Mouse (Mus musculus) midbrain, embryonic 10.5 days (tissue): ENCODE measurements at regions not wholly inside any gene's neighbourhood (a gene's known extent, or its start where the extent isn't known, plus 50 kb on each side); places are given as distances from the start of the nearest gene placed in this dataset.

Experiments
- DNase-seq: peaks from one replicate; pipeline ENCODE4 v3.0.0-alpha.2; 2017; ENCODE audit warnings: low spot score
- H3K27ac ChIP-seq: fragments of 300-500 bp; sonication (generic); replicated peaks from 2 replicates; pipeline ENCODE4 v1.5.1; 2016; ENCODE audit warnings: mild to moderate bottlenecking
- H3K27me3 ChIP-seq: fragments of 300-500 bp; sonication (generic); 2 replicates; pipeline ENCODE4 v1.6.1; 2016; ENCODE audit warnings: low read depth, mild to moderate bottlenecking; ENCODE audit not compliant: poor library complexity, severe bottlenecking
- H3K36me3 ChIP-seq: fragments of 300-500 bp; sonication (generic); 2 replicates; pipeline ENCODE4 v1.6.1; 2016; ENCODE audit warnings: mild to moderate bottlenecking, moderate library complexity
- H3K4me1 ChIP-seq: fragments of 300-500 bp; sonication (generic); 2 replicates; pipeline ENCODE4 v1.6.1; 2016
- H3K4me3 ChIP-seq: fragments of 300-500 bp; sonication (generic); 2 replicates; pipeline ENCODE4 v1.5.1; 2016; ENCODE audit warnings: mild to moderate bottlenecking, moderate library complexity
- H3K9me3 ChIP-seq: fragments of 300-500 bp; sonication (generic); replicated peaks from 2 replicates; pipeline ENCODE4 v1.6.1; 2016; ENCODE audit warnings: mild to moderate bottlenecking
- WGBS: fragments of 180-500 bp; shearing (Covaris S2); methylation state at CpG from one replicate; pipeline ENCODE4 v1.1.7; 2016; 5-methylcytosine and 5-hydroxymethylcytosine counted together

DNA sequence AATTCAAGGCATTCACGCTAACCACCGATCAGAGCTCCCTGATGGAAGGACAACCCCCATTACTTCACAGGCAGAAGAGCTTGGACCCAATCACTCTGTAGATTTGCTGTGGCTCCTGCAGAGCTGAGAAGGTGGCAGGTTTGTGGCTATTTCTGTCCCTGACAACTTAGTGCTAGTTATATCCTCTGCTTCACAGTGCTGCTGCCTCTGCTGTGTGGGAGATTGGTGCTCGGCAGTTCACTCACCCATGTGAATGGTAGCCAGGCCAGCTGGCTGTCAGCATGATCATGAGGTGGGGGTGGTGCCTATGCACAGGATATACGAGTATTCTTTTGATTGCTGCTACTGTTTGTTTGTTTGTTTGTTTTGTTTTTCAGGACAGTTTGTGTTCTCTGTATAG is 113.9 kb downstream of the Gm10131 start:
- 73% methylated on average over 4 of the region's 4 CpGs for WGBS
- Histone ChIP-seq H3K36me3 (no peaks in the 10 kb centered on the region), H3K27ac (no peak overlapping the region), H3K9me3 (no peaks in the 10 kb centered on the region), H3K4me3 (no peak overlapping the region), H3K27me3 (no peaks in the 10 kb centered on the region), H3K4me1 (peaks cover 4% of the 10 kb centered on the region)
- no peak for DNase-seq

DNA sequence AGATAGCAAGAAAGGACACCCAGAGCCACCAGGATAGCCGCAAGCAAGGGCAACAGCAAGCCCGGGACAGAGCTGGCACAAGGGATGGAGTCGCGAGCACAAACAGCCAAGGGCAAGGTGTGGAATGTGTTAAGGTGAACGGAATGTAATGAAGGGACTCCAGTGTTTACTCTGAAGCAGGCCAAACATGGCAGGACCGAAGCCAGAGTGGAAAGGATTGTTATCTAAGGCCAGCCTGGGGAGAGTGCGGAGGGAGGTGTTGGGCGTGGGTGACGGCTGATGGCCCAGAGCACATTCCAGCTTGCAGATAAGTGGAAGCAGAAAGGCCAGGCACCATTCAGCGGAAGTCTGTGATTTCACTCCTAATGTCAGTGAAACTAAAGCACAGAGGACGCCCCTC is 118.6 kb downstream of the Gm10131 start:
- DNase-seq: no peak
- H3K4me1 ChIP-seq: peaks cover 21% of the 10 kb centered on the region
- WGBS: 73% methylated on average over 11 of the region's 11 CpGs
- H3K4me3 ChIP-seq: no peak overlapping the region
- H3K27me3 ChIP-seq: no peaks in the 10 kb centered on the region
- H3K9me3 ChIP-seq: no peaks in the 10 kb centered on the region
- no peaks in the 10 kb centered on the region for H3K36me3 ChIP-seq
- no peak overlapping the region; the same call in 1 of the 2 replicates for H3K27ac ChIP-seq

DNA sequence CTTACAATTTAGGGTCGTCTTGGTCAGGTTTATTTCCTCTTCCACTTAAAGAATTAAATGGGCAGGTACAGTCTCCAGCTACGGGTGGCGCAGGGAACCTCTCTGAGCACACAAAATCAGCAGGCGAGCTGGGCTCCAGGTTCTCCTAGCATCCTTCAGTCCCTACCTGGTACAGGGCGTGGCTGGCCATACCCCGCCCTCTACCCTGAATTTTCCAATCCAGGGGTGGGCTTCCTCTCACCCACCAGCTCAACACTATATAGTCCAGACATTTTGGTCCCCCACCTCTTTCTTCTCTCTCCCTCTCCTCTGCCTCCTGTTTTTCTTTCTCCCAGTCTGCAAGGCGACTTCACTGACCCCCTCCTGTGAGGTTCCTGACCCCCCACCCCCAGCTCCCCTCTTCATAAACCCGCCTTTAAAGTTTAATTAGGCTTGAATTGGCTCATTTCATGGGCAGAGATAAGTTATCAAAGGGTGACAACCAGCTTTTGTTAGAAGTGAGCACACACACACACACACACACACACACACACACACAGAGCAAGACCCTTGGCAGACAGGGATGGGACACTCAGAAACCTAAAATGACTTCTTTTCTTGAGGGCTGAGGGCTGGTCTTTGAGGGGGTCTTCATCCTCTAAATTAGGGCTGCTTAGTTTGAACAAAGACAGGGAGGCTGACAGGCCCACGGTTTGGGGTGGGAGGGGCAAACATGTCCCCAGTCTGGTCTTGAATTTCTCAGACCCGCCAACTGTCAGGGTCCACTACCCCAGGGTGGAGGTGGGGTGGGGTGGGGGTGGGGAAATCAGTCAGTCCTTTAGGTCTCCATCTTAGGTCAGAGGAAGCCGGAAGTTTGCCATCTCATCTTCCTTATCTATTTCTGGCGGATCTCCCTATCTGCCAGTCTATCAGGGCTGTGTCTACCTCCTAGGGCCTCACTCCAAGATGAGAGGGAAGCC is 119.3 kb downstream of the Gm10131 start:
- H3K36me3 ChIP-seq: no peaks in the 10 kb centered on the region
- H3K27ac ChIP-seq: peak overlapping the region; percentile 68
- H3K4me3 ChIP-seq: peak overlapping the region; percentile 20; the same call in 1 of the 2 replicates
- no peaks in the 10 kb centered on the region for H3K9me3 ChIP-seq
- peaks cover 24% of the 10 kb centered on the region for H3K4me1 ChIP-seq
- 45% methylated on average over 12 of the region's 12 CpGs for WGBS
- H3K27me3 ChIP-seq: no peaks in the 10 kb centered on the region
- DNase-seq: no peak

DNA sequence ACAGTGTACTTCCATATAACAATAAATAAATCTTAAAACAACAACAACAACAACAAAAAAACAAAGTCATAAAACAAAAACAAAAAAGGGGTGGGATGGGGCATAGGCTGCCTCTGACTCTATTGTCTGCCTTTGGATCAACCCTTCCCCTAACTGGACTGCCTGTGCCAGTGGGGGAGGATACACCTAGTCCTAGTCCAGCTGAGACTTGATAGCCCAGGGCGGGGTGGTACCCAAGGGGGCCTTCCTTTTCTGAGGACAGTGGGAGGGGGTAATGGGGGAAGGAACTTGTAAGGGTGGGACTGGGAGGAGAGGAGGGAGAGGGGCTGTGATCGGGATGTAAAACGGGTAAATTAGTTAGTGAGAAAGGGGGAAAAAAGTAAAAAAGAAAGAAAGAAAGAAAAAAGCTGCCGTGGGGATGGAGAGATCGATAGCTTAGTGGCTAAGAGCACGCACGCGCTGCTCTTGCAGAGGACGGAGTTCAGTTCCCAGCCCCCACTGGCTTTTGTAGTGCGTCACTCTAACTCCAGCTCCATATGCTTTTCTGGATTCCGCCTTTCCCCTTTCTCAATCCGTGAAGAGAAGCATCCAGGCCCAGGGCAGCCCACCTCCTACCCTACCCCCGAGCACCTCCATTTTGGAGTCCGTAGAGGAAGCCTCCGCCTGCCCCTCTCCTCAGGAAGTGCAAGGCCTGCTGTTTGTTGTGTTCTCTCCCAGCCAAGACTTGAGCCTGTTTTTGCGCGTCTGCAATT is 120.2 kb downstream of the Gm10131 start:
- peak; percentile 43 for DNase-seq
- H3K4me3 ChIP-seq: peak overlapping the region; percentile 20; the same call in 1 of the 2 replicates
- H3K4me1 ChIP-seq: peaks cover 24% of the 10 kb centered on the region
- H3K9me3 ChIP-seq: no peaks in the 10 kb centered on the region
- peak overlapping the region; percentile 68 for H3K27ac ChIP-seq
- H3K36me3 ChIP-seq: no peaks in the 10 kb centered on the region
- WGBS: 26% methylated on average over 17 of the region's 17 CpGs
- H3K27me3 ChIP-seq: no peaks in the 10 kb centered on the region

DNA sequence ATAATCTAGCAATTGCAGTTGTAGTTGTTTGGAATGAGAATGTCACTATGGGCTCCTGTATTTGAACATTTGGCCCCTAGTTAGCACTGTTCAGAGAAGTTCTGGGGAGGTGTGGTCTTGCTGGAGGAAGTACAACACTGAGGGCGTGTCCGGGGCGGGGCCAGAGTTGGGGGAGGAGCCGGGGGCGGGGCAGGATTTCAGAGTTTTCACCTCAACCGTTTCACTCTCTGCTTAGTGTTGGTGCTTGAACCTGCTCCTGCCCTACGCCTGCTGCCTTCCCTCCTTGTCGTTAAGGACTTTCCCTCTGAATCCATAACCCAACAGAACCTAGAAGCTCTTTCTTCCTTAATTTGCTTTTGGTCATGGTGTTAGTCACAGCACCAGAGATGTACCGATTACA is 121.5 kb downstream of the Gm10131 start:
- H3K27me3 ChIP-seq: no peaks in the 10 kb centered on the region
- peaks cover 24% of the 10 kb centered on the region for H3K4me1 ChIP-seq
- H3K4me3 ChIP-seq: no peak overlapping the region
- no peak overlapping the region for H3K27ac ChIP-seq
- no peaks in the 10 kb centered on the region for H3K9me3 ChIP-seq
- no peaks in the 10 kb centered on the region for H3K36me3 ChIP-seq
- WGBS: 74% methylated on average over 9 of the region's 9 CpGs
- no peak for DNase-seq

DNA sequence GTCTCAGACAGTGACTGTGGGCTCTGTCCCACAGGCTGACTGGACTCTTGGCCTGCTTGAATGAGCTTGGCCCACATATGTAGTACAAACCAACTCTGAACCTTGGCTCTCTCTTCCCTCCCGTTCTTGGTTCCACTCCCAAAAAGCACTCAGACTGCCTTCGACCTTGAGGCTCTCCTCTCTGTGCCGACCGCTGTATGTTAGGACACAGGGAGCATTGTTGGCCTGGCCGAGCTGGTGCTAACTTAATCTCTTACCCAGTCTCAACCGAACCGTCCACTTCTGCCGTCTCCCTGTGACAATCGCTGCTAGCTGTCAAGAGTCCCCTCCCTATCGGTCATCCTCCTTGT is 123.8 kb downstream of the Gm10131 start:
- Histone ChIP-seq H3K27me3 (no peaks in the 10 kb centered on the region), H3K9me3 (no peaks in the 10 kb centered on the region), H3K36me3 (no peaks in the 10 kb centered on the region), H3K4me1 (peaks cover 20% of the 10 kb centered on the region), H3K27ac (no peak overlapping the region), H3K4me3 (no peak overlapping the region)
- DNase-seq: no peak
- WGBS: 86% methylated on average over 10 of the region's 10 CpGs

DNA sequence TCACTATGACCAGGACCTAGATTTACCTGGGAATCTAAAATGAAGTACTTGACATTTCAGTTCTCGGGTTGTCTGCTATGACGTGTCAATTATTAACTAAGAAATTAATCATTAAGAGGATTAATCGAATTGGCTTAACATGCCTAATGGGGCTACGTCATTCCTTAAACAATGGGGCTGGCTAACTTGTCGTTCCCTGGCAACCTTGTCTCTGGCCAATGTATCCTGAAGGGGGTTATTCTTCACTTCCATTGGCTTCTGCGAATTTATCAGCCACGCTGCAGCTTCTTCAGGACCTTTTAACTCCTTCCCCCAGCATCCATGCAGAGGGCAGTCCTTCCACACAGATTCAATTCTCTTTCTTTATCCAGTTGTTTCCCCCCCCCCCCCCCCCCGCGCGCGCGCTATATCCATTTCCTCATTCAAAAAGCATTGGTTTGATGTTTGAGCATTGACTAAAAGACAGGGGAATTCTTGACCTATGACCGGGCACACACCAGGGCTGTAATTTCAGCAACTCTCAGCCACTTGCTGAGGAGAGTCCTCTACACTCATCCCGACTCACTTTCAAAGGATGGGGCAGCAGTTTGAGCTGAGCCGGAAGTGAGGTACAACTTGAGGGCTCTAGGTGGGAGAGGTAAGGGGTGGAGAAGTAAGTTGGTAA is 124.3 kb downstream of the Gm10131 start:
- peaks cover 15% of the 10 kb centered on the region for H3K4me1 ChIP-seq
- DNase-seq: no peak
- H3K36me3 ChIP-seq: no peaks in the 10 kb centered on the region
- no peaks in the 10 kb centered on the region for H3K9me3 ChIP-seq
- H3K27me3 ChIP-seq: no peaks in the 10 kb centered on the region
- 86% methylated on average over 14 of the region's 15 CpGs for WGBS
- no peak overlapping the region for H3K27ac ChIP-seq
- no peak overlapping the region for H3K4me3 ChIP-seq

DNA sequence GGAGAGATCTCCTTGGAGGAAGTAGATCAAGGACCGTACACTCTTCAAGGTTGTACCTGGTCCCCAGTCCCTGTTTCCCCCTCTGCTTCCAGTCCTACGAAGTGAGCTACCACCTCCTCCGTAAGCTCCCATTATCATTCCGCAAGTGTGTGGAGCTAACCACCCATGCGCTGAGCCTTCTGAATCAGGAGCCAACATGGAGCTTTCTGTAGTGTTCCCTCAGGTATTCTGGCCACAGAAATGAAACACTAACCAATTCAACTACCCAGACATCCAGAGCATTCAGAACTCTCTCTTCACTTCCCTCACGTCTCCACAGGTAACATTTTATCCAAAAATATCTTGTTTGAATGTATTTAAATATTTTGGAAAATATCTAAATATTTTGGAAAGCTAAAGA is 124.9 kb downstream of the Gm10131 start:
- H3K4me1 ChIP-seq: peaks cover 10% of the 10 kb centered on the region
- no peaks in the 10 kb centered on the region for H3K36me3 ChIP-seq

DNA sequence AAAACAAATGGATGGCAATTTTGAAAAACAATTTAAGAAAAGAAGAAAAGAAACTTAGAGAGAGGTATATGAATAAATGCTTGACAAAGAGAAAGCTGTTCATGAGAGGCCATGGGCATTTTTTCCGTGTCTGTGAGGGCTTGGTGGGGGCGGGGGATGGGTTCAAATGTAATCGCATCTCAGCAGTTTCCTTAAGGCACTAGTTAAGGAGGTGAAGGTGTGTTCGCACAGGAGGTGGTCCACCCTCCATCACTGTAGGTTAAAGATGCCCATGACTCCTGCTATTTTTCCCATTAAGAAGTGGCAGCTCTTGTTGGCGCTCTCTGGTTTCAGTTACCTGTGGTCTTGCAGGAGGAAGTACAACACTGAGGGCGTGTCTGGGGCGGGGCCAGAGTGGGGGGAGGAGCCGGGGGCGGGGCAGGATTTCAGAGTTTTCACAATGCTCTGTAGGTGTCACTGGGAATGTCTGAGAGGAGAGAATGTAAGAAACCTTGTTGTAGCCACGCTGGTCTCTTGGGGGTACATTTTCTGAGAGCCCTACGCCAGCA is 126.0 kb downstream of the Gm10131 start:
- Histone ChIP-seq H3K9me3 (no peaks in the 10 kb centered on the region), H3K4me3 (no peak overlapping the region), H3K36me3 (no peaks in the 10 kb centered on the region), H3K27ac (no peak overlapping the region), H3K27me3 (no peaks in the 10 kb centered on the region), H3K4me1 (0 out of 2 replicates have a peak, but pooled peaks cover 4% of the 10 kb centered on the region)
- WGBS: 65% methylated on average over 11 of the region's 11 CpGs
- DNase-seq: no peak

More for the DNA sequence above, 124.9 kb downstream of the Gm10131 start:
- H3K4me3 ChIP-seq: no peak overlapping the region
- 93% methylated on average over 6 of the region's 6 CpGs for WGBS
- DNase-seq: no peak
- no peaks in the 10 kb centered on the region for H3K27me3 ChIP-seq
- no peaks in the 10 kb centered on the region for H3K9me3 ChIP-seq
- H3K27ac ChIP-seq: no peak overlapping the region

DNA sequence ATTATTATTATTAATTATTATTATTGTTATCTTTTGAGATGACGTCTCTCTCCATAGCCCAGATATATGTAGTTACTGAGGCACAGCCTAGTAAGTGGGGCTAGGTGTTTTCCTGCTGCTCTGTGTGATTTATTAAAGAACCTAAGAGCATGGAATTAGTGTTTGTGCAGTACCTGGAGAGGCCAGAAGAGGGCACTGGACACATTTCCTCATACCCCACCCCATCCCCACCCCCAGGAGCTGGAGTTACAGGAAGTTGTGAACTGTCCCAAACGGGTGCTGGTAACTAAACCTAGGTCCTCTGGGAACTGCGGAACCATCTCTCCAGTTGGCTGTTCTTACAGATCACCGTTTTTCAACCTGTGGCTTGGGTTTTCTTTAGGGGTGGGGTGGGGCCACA is 129.9 kb downstream of the Gm10131 start:
- Histone ChIP-seq H3K27ac (no peak overlapping the region), H3K27me3 (no peaks in the 10 kb centered on the region), H3K4me3 (no peak overlapping the region), H3K9me3 (no peaks in the 10 kb centered on the region), H3K36me3 (no peaks in the 10 kb centered on the region), H3K4me1 (peaks cover 8% of the 10 kb centered on the region)
- no peak for DNase-seq
- 75% methylated on average over 4 of the region's 4 CpGs for WGBS

DNA sequence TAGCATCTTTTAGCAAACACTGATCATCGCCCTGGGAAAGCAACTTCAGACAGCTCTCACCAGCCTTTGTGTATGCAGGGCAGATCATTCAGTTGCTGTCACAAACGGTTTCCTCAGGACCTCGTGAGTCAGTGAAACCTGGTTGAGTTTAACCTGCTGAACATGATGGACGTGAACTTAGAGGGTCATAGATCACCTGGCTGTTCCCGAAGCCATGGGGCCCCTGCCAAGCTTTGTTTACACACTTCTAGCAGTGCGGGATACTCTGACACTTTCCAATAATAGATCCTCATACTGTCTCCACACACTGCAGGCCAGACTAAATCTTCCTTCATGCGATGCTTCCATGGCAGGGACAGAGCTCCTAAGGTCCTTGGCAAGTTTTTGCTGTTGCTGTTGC is 130.5 kb downstream of the Gm10131 start:
- Histone ChIP-seq H3K4me3 (no peak overlapping the region), H3K27me3 (no peaks in the 10 kb centered on the region), H3K27ac (no peak overlapping the region), H3K9me3 (no peaks in the 10 kb centered on the region), H3K4me1 (peaks cover 8% of the 10 kb centered on the region), H3K36me3 (no peaks in the 10 kb centered on the region)
- no peak for DNase-seq
- WGBS: 74% methylated on average over 7 of the region's 7 CpGs
